Mouse (Mus musculus) midbrain, embryonic 15.5 days (tissue): Measurements from ENCODE around the gene Vti1a. TPM values are rescaled to one million over a fixed set of nuclear protein-coding genes. Genes with fewer than 3 reads are reported as not detected.

ENCODE experiments used
- ATAC-seq: fragments of 200-750 bp; cut with Nextera tagmentation; replicated peaks from 2 replicates; pipeline ENCODE4 v1.8.0; 2017; ENCODE audit warnings: moderate TSS enrichment
- H3K27ac ChIP-seq: fragments of 300-500 bp; sonication (generic); 2 replicates; pipeline ENCODE4 v1.5.1; 2015; ENCODE audit warnings: mild to moderate bottlenecking, inconsistent platforms
- H3K27me3 ChIP-seq: fragments of 300-500 bp; sonication (generic); replicated peaks from 2 replicates; pipeline ENCODE4 v1.6.1; 2015; ENCODE audit warnings: inconsistent platforms
- H3K36me3 ChIP-seq: fragments of 300-500 bp; sonication (generic); replicated peaks from 2 replicates; pipeline ENCODE4 v1.6.1; 2015; ENCODE audit warnings: inconsistent platforms
- H3K4me1 ChIP-seq: fragments of 300-500 bp; sonication (generic); 2 replicates; pipeline ENCODE4 v1.6.1; 2015; ENCODE audit warnings: inconsistent platforms
- H3K4me2 ChIP-seq: fragments of 300-500 bp; sonication (generic); 2 replicates; pipeline ENCODE4 v1.6.1; 2015; ENCODE audit warnings: inconsistent platforms, mild to moderate bottlenecking, moderate library complexity
- H3K4me3 ChIP-seq: fragments of 300-500 bp; sonication (generic); 2 replicates; pipeline ENCODE4 v1.5.1; 2015; ENCODE audit warnings: mild to moderate bottlenecking, inconsistent platforms
- H3K9ac ChIP-seq: fragments of 300-500 bp; sonication (generic); 2 replicates; pipeline ENCODE4 v1.6.1; 2015; ENCODE audit warnings: mild to moderate bottlenecking, inconsistent platforms
- H3K9me3 ChIP-seq: fragments of 300-500 bp; sonication (generic); 2 replicates; pipeline ENCODE4 v1.6.1; 2016; ENCODE audit warnings: inconsistent platforms
- WGBS: fragments of 180-500 bp; shearing (Covaris S2); methylation state at CpG from one replicate; pipeline ENCODE4 v1.1.7; 2015; ENCODE audit warnings: mixed read lengths; 5-methylcytosine and 5-hydroxymethylcytosine counted together
- polyA plus RNA-seq: library from polyadenylated mRNA; unstranded; fragments of >200 nt; fragmentation: Nextera tagmentation; extraction: Ambion mirVana; gene quantifications from 2 replicates; pipeline ENCODE4 v1.2.1, GENCODE M21; 2015

Vti1a gene
- polyA plus RNA-seq, result 36.8 and 40.6 TPM in 2 replicates

DNA sequence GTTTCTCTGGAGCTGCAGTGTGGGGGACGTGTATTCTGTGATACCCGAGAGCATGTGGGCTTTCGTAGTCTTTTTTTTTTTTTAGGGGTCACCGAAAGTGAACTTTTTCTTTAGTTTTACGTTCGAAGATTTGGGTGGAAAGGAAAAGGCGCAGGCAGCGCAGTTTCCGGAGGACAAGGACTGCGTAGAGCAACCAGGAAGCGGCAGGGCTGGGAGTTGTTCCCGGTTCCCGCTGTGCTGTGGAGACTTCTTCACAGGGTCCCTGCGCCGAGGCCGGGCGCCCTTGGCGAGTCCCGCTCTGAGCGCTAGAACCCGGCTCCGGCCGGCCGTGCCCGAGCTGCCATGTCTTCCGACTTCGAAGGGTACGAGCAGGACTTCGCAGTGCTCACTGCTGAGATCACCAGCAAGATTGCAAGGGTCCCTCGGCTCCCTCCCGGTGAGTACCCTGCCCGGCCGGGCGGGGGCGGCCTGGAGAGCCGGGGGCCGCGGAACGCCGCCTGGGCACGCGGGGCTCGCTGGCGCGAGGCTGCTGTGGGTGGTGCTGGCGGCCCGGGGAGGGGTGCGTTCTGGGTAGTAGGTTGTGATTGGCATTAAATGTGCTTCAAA, at the start of gene Vti1a:
Gene Vti1a, plus strand, starts transcription at position 187 of the 606 bp plus-strand sequence.
- peak within 1 kb of the TSS; percentile 83 for H3K9ac ChIP-seq
- under 1% methylated on average over 48 of the region's 48 CpGs for WGBS
- peak within 1 kb of the TSS; percentile 98 for H3K4me3 ChIP-seq
- peaks cover 36% of the 10 kb centered on the region for H3K4me1 ChIP-seq
- peak within 1 kb of the TSS; percentile 86 for H3K27ac ChIP-seq
- peak within 1 kb of the TSS; percentile 92 for H3K4me2 ChIP-seq
- H3K9me3 ChIP-seq, result no peaks in the 10 kb centered on the region
- ATAC-seq, result peak; percentile 94
- H3K27me3 ChIP-seq, result no peaks in the 10 kb centered on the region
- H3K36me3 ChIP-seq, result peaks cover 6% of the 10 kb centered on the region; the same call in 1 of the 2 replicates

DNA sequence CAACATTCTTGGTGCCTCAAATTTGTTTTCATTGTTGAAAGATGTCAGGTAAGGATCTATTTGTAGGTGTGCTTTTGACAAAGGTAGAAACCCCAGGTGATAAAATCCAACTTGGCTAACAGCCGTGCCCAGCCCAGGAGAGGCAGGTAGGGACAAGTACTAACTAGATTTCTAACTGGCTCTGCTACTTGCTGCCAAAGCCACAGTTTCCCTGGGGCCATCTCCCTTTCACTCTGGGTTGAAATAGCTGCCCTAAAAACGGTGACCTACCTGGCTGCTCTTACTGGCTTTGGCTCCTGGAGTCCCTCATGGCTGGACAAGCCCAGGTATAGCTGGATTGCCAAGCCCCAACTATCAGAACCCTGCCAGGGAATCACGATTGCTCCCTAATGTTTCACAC, 49.3 kb upstream of the Vti1a start:
- Histone ChIP-seq H3K27me3 (no peaks in the 10 kb centered on the region), H3K9ac (no peak overlapping the region), H3K9me3 (no peaks in the 10 kb centered on the region), H3K27ac (no peak overlapping the region), H3K4me2 (no peak overlapping the region), H3K4me1 (no peaks in the 10 kb centered on the region), H3K36me3 (no peaks in the 10 kb centered on the region), H3K4me3 (no peak overlapping the region)
- ATAC-seq, result no peak
- 78% methylated on average over 3 of the region's 3 CpGs for WGBS

GRCm38 (mm10) chr19:55268150-55268549, 47.9 kb upstream of the Vti1a start:
- WGBS, result 82% methylated on average over 3 of the region's 3 CpGs
- no peaks in the 10 kb centered on the region for H3K4me1 ChIP-seq
- H3K27me3 ChIP-seq, result no peaks in the 10 kb centered on the region
- H3K9me3 ChIP-seq, result no peaks in the 10 kb centered on the region
- no peaks in the 10 kb centered on the region for H3K36me3 ChIP-seq
- H3K4me3 ChIP-seq, result no peak overlapping the region
- no peak overlapping the region for H3K27ac ChIP-seq
- ATAC-seq, result no peak
- no peak overlapping the region for H3K9ac ChIP-seq
- H3K4me2 ChIP-seq, result no peak overlapping the region

GRCm38 (mm10) chr19:55269051-55269450, 47.0 kb upstream of the Vti1a start:
- Histone ChIP-seq H3K36me3 (no peaks in the 10 kb centered on the region), H3K4me1 (no peaks in the 10 kb centered on the region), H3K4me2 (no peak overlapping the region), H3K9me3 (no peaks in the 10 kb centered on the region), H3K4me3 (no peak overlapping the region), H3K27me3 (no peaks in the 10 kb centered on the region), H3K9ac (no peak overlapping the region), H3K27ac (no peak overlapping the region)
- 79% methylated on average over 5 of the region's 5 CpGs for WGBS
- no peak for ATAC-seq

DNA sequence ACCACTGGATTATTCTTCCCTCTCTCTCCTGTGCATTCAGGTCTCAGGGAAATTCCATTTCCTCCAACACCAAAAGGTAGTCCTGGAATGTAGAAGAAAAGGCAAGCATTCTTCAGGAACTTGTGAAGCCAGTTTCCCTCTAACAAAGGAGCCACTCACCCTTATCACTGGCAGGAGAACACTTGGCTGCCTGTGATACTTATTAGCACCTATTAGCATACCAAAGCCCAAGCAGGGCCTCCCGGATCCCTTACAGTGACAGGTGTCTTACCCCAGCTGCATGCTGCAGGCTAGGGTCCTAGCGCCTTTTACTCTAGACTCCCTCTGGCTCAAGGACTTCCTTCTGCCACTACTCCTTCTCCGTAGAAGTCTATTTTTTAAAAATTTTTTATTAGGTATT, 44.6 kb upstream of the Vti1a start:
- WGBS, result 27% methylated on average over 3 of the region's 3 CpGs
- Histone ChIP-seq H3K9me3 (no peaks in the 10 kb centered on the region), H3K27ac (no peak overlapping the region), H3K9ac (no peak overlapping the region), H3K4me2 (no peak overlapping the region), H3K4me1 (no peaks in the 10 kb centered on the region), H3K27me3 (no peaks in the 10 kb centered on the region), H3K4me3 (no peak overlapping the region), H3K36me3 (no peaks in the 10 kb centered on the region)
- no peak for ATAC-seq

GRCm38 (mm10) chr19:55273340-55273739, 42.8 kb upstream of the Vti1a start:
- no peaks in the 10 kb centered on the region for H3K27me3 ChIP-seq
- H3K36me3 ChIP-seq, result no peaks in the 10 kb centered on the region
- 78% methylated on average over 6 of the region's 6 CpGs for WGBS
- no peaks in the 10 kb centered on the region for H3K9me3 ChIP-seq
- H3K27ac ChIP-seq, result no peak overlapping the region
- H3K9ac ChIP-seq, result no peak overlapping the region
- no peak overlapping the region for H3K4me2 ChIP-seq
- ATAC-seq, result no peak
- no peak overlapping the region for H3K4me3 ChIP-seq
- no peaks in the 10 kb centered on the region for H3K4me1 ChIP-seq

- H3K4me3 ChIP-seq, result no peak overlapping the region
- no peak overlapping the region for H3K4me2 ChIP-seq
- ATAC-seq, result no peak
- no peaks in the 10 kb centered on the region for H3K4me1 ChIP-seq
- no peak overlapping the region for H3K9ac ChIP-seq
- no peaks in the 10 kb centered on the region for H3K36me3 ChIP-seq
- H3K9me3 ChIP-seq, result no peaks in the 10 kb centered on the region
- 81% methylated on average over 4 of the region's 4 CpGs for WGBS
- no peak overlapping the region for H3K27ac ChIP-seq
- no peaks in the 10 kb centered on the region for H3K27me3 ChIP-seq
Observed at GRCm38 (mm10) chr19:55276100-55276499, 40.0 kb upstream of the Vti1a start.

GRCm38 (mm10) chr19:55276770-55277169, 39.3 kb upstream of the Vti1a start:
- WGBS, result 94% methylated on average over 3 of the region's 3 CpGs
- no peaks in the 10 kb centered on the region for H3K36me3 ChIP-seq
- no peaks in the 10 kb centered on the region for H3K4me1 ChIP-seq
- no peak overlapping the region for H3K9ac ChIP-seq
- ATAC-seq, result no peak
- H3K4me3 ChIP-seq, result no peak overlapping the region
- no peaks in the 10 kb centered on the region for H3K27me3 ChIP-seq
- H3K4me2 ChIP-seq, result no peak overlapping the region
- no peaks in the 10 kb centered on the region for H3K9me3 ChIP-seq
- H3K27ac ChIP-seq, result no peak overlapping the region

GRCm38 (mm10) chr19:55284093-55284492, 32.0 kb upstream of the Vti1a start:
- H3K36me3 ChIP-seq, result peaks cover 2% of the 10 kb centered on the region; the same call in 1 of the 2 replicates
- WGBS, result 96% methylated on average over 4 of the region's 4 CpGs

GRCm38 (mm10) chr19:55286034-55286433, 30.1 kb upstream of the Vti1a start:
- Histone ChIP-seq H3K36me3 (peaks cover 2% of the 10 kb centered on the region; the same call in 1 of the 2 replicates), H3K4me3 (no peak overlapping the region), H3K4me1 (no peaks in the 10 kb centered on the region), H3K4me2 (no peak overlapping the region), H3K9ac (no peak overlapping the region), H3K27me3 (no peaks in the 10 kb centered on the region), H3K27ac (no peak overlapping the region), H3K9me3 (no peaks in the 10 kb centered on the region)
- 92% methylated on average over 4 of the region's 4 CpGs for WGBS
- no peak for ATAC-seq

More at GRCm38 (mm10) chr19:55284093-55284492, 32.0 kb upstream of the Vti1a start:
- Histone ChIP-seq H3K9ac (no peak overlapping the region), H3K4me2 (no peak overlapping the region), H3K4me1 (no peaks in the 10 kb centered on the region), H3K9me3 (no peaks in the 10 kb centered on the region), H3K27ac (no peak overlapping the region), H3K4me3 (no peak overlapping the region), H3K27me3 (no peaks in the 10 kb centered on the region)
- ATAC-seq, result no peak

DNA sequence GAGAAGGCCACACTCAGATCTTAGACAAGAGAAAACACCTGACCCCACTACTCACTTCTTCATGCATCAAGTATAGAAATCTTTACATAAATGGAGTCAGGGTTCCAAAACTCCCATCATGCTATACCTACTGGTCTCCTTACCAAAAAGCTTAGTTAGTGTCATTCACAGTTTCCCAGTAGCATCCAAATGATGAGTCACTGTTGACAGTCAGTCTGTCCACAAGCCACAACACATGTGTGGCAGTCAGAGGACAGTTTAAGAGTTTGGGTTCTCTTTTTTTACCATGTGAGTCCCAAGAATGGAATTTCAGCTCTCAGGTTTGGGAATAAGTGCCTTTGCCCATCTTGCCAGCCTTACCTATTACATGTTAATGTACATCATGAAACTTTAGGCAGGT, 27.1 kb upstream of the Vti1a start:
- Histone ChIP-seq H3K4me3 (no peak overlapping the region), H3K9ac (no peak overlapping the region), H3K9me3 (no peaks in the 10 kb centered on the region), H3K27me3 (no peaks in the 10 kb centered on the region), H3K4me2 (no peak overlapping the region), H3K27ac (no peak overlapping the region), H3K4me1 (no peaks in the 10 kb centered on the region), H3K36me3 (peaks cover 2% of the 10 kb centered on the region; the same call in 1 of the 2 replicates)
- ATAC-seq, result no peak

DNA sequence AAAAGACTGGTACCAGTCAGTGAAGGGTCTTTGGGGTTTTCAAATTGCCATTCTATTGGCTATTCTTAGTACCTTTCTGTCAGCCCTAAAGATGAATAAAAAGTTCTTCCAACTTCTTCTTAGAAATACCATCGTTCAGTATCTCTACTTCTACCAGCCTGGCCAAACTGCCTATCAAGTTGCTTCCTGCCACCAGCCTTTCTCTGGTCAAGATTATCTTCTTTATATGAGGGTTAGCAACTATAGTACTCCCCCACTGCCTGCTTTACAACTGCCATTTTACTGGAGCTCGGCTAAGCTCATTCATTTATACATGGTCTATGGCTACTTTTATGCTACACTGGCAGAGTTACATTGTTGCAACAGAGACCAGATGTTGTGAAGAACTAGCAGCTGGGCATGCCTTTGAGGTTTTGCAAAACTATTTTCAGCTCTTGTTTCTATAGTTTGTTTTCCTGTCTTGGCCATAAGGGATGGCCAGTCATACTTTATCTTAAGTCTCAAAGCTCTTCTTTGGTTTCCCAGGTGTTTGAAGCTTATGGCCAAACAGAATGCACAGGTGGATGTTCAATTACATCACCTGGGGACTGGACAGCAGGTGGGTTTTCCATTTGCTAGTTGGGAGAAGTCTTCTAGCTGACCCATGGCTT, 25.3 kb upstream of the Vti1a start:
- 92% methylated on average over 2 of the region's 2 CpGs for WGBS
- H3K9ac ChIP-seq, result no peak overlapping the region
- no peak overlapping the region for H3K27ac ChIP-seq

More for the DNA sequence above, 25.3 kb upstream of the Vti1a start:
- Histone ChIP-seq H3K4me2 (no peak overlapping the region), H3K4me3 (no peak overlapping the region), H3K36me3 (peaks cover 8% of the 10 kb centered on the region; the same call in 1 of the 2 replicates), H3K27me3 (no peaks in the 10 kb centered on the region), H3K4me1 (no peaks in the 10 kb centered on the region), H3K9me3 (no peaks in the 10 kb centered on the region)
- ATAC-seq, result no peak
